Mouse (Mus musculus): ENCODE data around the gene Pus10. TPM values are rescaled to one million over a fixed set of nuclear protein-coding genes. Genes with fewer than 3 reads are reported as not detected.

Pus10 gene
- 21.5 and 24.3 TPM in 2 replicates for polyA plus RNA-seq (2014; fragmentation: Nextera tagmentation; extraction: Ambion mirVana)

GRCm38 (mm10) chr11:23665311-23665786 is at the start of gene Pus10:
Gene Pus10, plus strand, starts transcription at chr11:23665674.
- H3K4me2 ChIP-seq (replicated peaks; ENCODE audit: low read depth, low read length): peak within 1 kb of the TSS; percentile 62
- no peaks in the 10 kb centered on the region for H3K4me1 ChIP-seq (ENCODE audit: control insufficient read depth, insufficient read depth, low read length)
- peak within 1 kb of the TSS; percentile 71 for H3K4me3 ChIP-seq (ENCODE audit: low read depth, low read length)
- ATAC-seq (ENCODE audit: insufficient number of reproducible peaks, insufficient read depth, low FRiP score, low read depth): peak; percentile 47
- H3K27ac ChIP-seq (ENCODE audit: low read length): peak within 1 kb of the TSS; percentile 94
- H3K27me3 ChIP-seq (ENCODE audit: control insufficient read depth, insufficient read depth, low read length): no peaks in the 10 kb centered on the region
- 0% methylated on average over 39 of the region's 40 CpGs for WGBS
- no peaks in the 10 kb centered on the region for H3K9me3 ChIP-seq (ENCODE audit: control insufficient read depth, low read depth, low read length)
- H3K36me3 ChIP-seq (ENCODE audit: control insufficient read depth, insufficient read depth, low read length): 0 out of 2 replicates have a peak, but pooled peaks cover 3% of the 10 kb centered on the region
- H3K9ac ChIP-seq (replicated peaks; ENCODE audit: low read depth, low read length): peak within 1 kb of the TSS; percentile 75

- 81% methylated on average over 5 of the region's 5 CpGs for WGBS
- no peaks in the 10 kb centered on the region; the same call in none of the 2 replicates for H3K36me3 ChIP-seq (ENCODE audit: control insufficient read depth, insufficient read depth, low read length)
- H3K4me2 ChIP-seq (replicated peaks; ENCODE audit: low read depth, low read length): no peak overlapping the region
- no peak overlapping the region for H3K4me3 ChIP-seq (ENCODE audit: low read depth, low read length)
- H3K4me1 ChIP-seq (ENCODE audit: control insufficient read depth, insufficient read depth, low read length): no peaks in the 10 kb centered on the region
- no peak overlapping the region for H3K9ac ChIP-seq (replicated peaks; ENCODE audit: low read depth, low read length)
- no peaks in the 10 kb centered on the region for H3K9me3 ChIP-seq (ENCODE audit: control insufficient read depth, low read depth, low read length)
- no peak for ATAC-seq (ENCODE audit: insufficient number of reproducible peaks, insufficient read depth, low FRiP score, low read depth)
- no peak overlapping the region for H3K27ac ChIP-seq (ENCODE audit: low read length)
- H3K27me3 ChIP-seq (ENCODE audit: control insufficient read depth, insufficient read depth, low read length): no peaks in the 10 kb centered on the region
These were observed 46.5 kb upstream of the Pus10 start for GRCm38 (mm10) chr11:23618995-23619394.

GRCm38 (mm10) chr11:23630664-23631063 is 34.8 kb upstream of the Pus10 start:
- Histone ChIP-seq H3K4me2 (replicated peaks; ENCODE audit: low read depth, low read length) (no peak overlapping the region), H3K27me3 (ENCODE audit: control insufficient read depth, insufficient read depth, low read length) (no peaks in the 10 kb centered on the region), H3K4me3 (ENCODE audit: low read depth, low read length) (no peak overlapping the region), H3K27ac (ENCODE audit: low read length) (no peak overlapping the region), H3K4me1 (ENCODE audit: control insufficient read depth, insufficient read depth, low read length) (no peaks in the 10 kb centered on the region), H3K9me3 (ENCODE audit: control insufficient read depth, low read depth, low read length) (no peaks in the 10 kb centered on the region), H3K9ac (replicated peaks; ENCODE audit: low read depth, low read length) (no peak overlapping the region), H3K36me3 (ENCODE audit: control insufficient read depth, insufficient read depth, low read length) (peaks cover 6% of the 10 kb centered on the region; the same call in 1 of the 2 replicates)
- no peak for ATAC-seq (ENCODE audit: insufficient number of reproducible peaks, insufficient read depth, low FRiP score, low read depth)

GRCm38 (mm10) chr11:23632945-23633878 is 32.3 kb upstream of the Pus10 start, which contains the start of gene 0610010F05Rik:
Gene 0610010F05Rik, minus strand, starts transcription at chr11:23633639.
- H3K9me3 ChIP-seq (ENCODE audit: control insufficient read depth, low read depth, low read length): no peaks in the 10 kb centered on the region
- peak within 1 kb of the TSS; percentile 88 for H3K9ac ChIP-seq (replicated peaks; ENCODE audit: low read depth, low read length)
- peak within 1 kb of the TSS; percentile 81 for H3K27ac ChIP-seq (ENCODE audit: low read length)
- peak; percentile 100 for ATAC-seq (ENCODE audit: insufficient number of reproducible peaks, insufficient read depth, low FRiP score, low read depth)
- H3K27me3 ChIP-seq (ENCODE audit: control insufficient read depth, insufficient read depth, low read length): no peaks in the 10 kb centered on the region
- peaks cover 2% of the 10 kb centered on the region; the same call in 1 of the 2 replicates for H3K36me3 ChIP-seq (ENCODE audit: control insufficient read depth, insufficient read depth, low read length)
- 0% methylated on average over 98 of the region's 103 CpGs for WGBS
- peak within 1 kb of the TSS; percentile 74 for H3K4me2 ChIP-seq (replicated peaks; ENCODE audit: low read depth, low read length)
- no peaks in the 10 kb centered on the region for H3K4me1 ChIP-seq (ENCODE audit: control insufficient read depth, insufficient read depth, low read length)
- H3K4me3 ChIP-seq (ENCODE audit: low read depth, low read length): peak within 1 kb of the TSS; percentile 80

- H3K4me1 ChIP-seq (ENCODE audit: control insufficient read depth, insufficient read depth, low read length): no peaks in the 10 kb centered on the region
- H3K27ac ChIP-seq (ENCODE audit: low read length): no peak overlapping the region; the same call in 1 of the 2 replicates
- no peak overlapping the region for H3K9ac ChIP-seq (replicated peaks; ENCODE audit: low read depth, low read length)
- no peaks in the 10 kb centered on the region for H3K27me3 ChIP-seq (ENCODE audit: control insufficient read depth, insufficient read depth, low read length)
- H3K4me2 ChIP-seq (replicated peaks; ENCODE audit: low read depth, low read length): peak overlapping the region; percentile 74
- peak overlapping the region; percentile 80 for H3K4me3 ChIP-seq (ENCODE audit: low read depth, low read length)
- peak; percentile 14; the same call in 1 of the 2 replicates for ATAC-seq (ENCODE audit: insufficient number of reproducible peaks, insufficient read depth, low FRiP score, low read depth)
- WGBS: 6% methylated on average over 7 of the region's 7 CpGs
- H3K9me3 ChIP-seq (ENCODE audit: control insufficient read depth, low read depth, low read length): no peaks in the 10 kb centered on the region
- no peaks in the 10 kb centered on the region for H3K36me3 ChIP-seq (ENCODE audit: control insufficient read depth, insufficient read depth, low read length)
These were observed 31.6 kb upstream of the Pus10 start for GRCm38 (mm10) chr11:23633879-23634215.

GRCm38 (mm10) chr11:23634573-23634972 is 30.9 kb upstream of the Pus10 start:
- Histone ChIP-seq H3K4me3 (ENCODE audit: low read depth, low read length) (no peak overlapping the region), H3K9ac (replicated peaks; ENCODE audit: low read depth, low read length) (no peak overlapping the region), H3K4me1 (ENCODE audit: control insufficient read depth, insufficient read depth, low read length) (no peaks in the 10 kb centered on the region), H3K9me3 (ENCODE audit: control insufficient read depth, low read depth, low read length) (no peaks in the 10 kb centered on the region), H3K4me2 (replicated peaks; ENCODE audit: low read depth, low read length) (no peak overlapping the region), H3K27me3 (ENCODE audit: control insufficient read depth, insufficient read depth, low read length) (no peaks in the 10 kb centered on the region), H3K27ac (ENCODE audit: low read length) (no peak overlapping the region), H3K36me3 (ENCODE audit: control insufficient read depth, insufficient read depth, low read length) (no peaks in the 10 kb centered on the region)
- 64% methylated on average over 8 of the region's 8 CpGs for WGBS
- no peak for ATAC-seq (ENCODE audit: insufficient number of reproducible peaks, insufficient read depth, low FRiP score, low read depth)

GRCm38 (mm10) chr11:23647431-23647830 is 18.0 kb upstream of the Pus10 start:
- Histone ChIP-seq H3K4me2 (replicated peaks; ENCODE audit: low read depth, low read length) (no peak overlapping the region), H3K27ac (ENCODE audit: low read length) (no peak overlapping the region), H3K4me1 (ENCODE audit: control insufficient read depth, insufficient read depth, low read length) (no peaks in the 10 kb centered on the region), H3K36me3 (ENCODE audit: control insufficient read depth, insufficient read depth, low read length) (peaks cover 17% of the 10 kb centered on the region; the same call in 1 of the 2 replicates), H3K9ac (replicated peaks; ENCODE audit: low read depth, low read length) (no peak overlapping the region), H3K9me3 (ENCODE audit: control insufficient read depth, low read depth, low read length) (no peaks in the 10 kb centered on the region), H3K27me3 (ENCODE audit: control insufficient read depth, insufficient read depth, low read length) (no peaks in the 10 kb centered on the region), H3K4me3 (ENCODE audit: low read depth, low read length) (no peak overlapping the region)
- ATAC-seq (ENCODE audit: insufficient number of reproducible peaks, insufficient read depth, low FRiP score, low read depth): no peak

- H3K9ac ChIP-seq (replicated peaks; ENCODE audit: low read depth, low read length): no peak overlapping the region
- no peaks in the 10 kb centered on the region for H3K9me3 ChIP-seq (ENCODE audit: control insufficient read depth, low read depth, low read length)
- peaks cover 17% of the 10 kb centered on the region; the same call in 1 of the 2 replicates for H3K36me3 ChIP-seq (ENCODE audit: control insufficient read depth, insufficient read depth, low read length)
- no peak overlapping the region for H3K27ac ChIP-seq (ENCODE audit: low read length)
- no peak overlapping the region for H3K4me2 ChIP-seq (replicated peaks; ENCODE audit: low read depth, low read length)
- H3K4me1 ChIP-seq (ENCODE audit: control insufficient read depth, insufficient read depth, low read length): no peaks in the 10 kb centered on the region
- no peak overlapping the region for H3K4me3 ChIP-seq (ENCODE audit: low read depth, low read length)
- WGBS: 93% methylated on average over 3 of the region's 3 CpGs
- no peaks in the 10 kb centered on the region for H3K27me3 ChIP-seq (ENCODE audit: control insufficient read depth, insufficient read depth, low read length)
- ATAC-seq (ENCODE audit: insufficient number of reproducible peaks, insufficient read depth, low FRiP score, low read depth): no peak
These were observed 17.6 kb upstream of the Pus10 start for GRCm38 (mm10) chr11:23647835-23648234.

Measured in stomach, embryonic 14.5 days (tissue).